Mouse (Mus musculus): ENCODE data around the gene Ccdc85c.

- TF ChIP-seq CTCF (IDR thresholded peaks at IDR 0.05; ENCODE audit: borderline replicate concordance, insufficient read depth, low read depth, low read length), result no peak
- no peak for TF ChIP-seq POLR2A (IDR thresholded peaks at IDR 0.05; ENCODE audit: borderline replicate concordance, insufficient read depth, low read length)
These were observed 35.8 kb downstream of the Ccdc85c start for GRCm38 (mm10) chr12:108239441-108239840.

Data from cerebellum, adult 2 months (tissue).